Mouse (Mus musculus) hindbrain, embryonic 13.5 days (tissue): ENCODE data around the gene Sufu. TPM values are rescaled to one million over a fixed set of nuclear protein-coding genes. Genes with fewer than 3 reads are reported as not detected.

Experiments
- ATAC-seq: fragments of 200-750 bp; cut with Nextera tagmentation; 2 replicates; pipeline ENCODE4 v1.8.0; 2017; ENCODE audit warnings: moderate TSS enrichment; ENCODE audit not compliant: low FRiP score
- H3K27ac ChIP-seq: fragments of 300-500 bp; sonication (generic); 2 replicates; pipeline ENCODE4 v1.5.1; 2015; ENCODE audit warnings: inconsistent platforms, mild to moderate bottlenecking, moderate library complexity
- H3K27me3 ChIP-seq: fragments of 300-500 bp; sonication (generic); 2 replicates; pipeline ENCODE4 v1.6.1; 2015; ENCODE audit warnings: mild to moderate bottlenecking, inconsistent platforms
- H3K36me3 ChIP-seq: fragments of 300-500 bp; sonication (generic); 2 replicates; pipeline ENCODE4 v1.6.1; 2015; ENCODE audit warnings: mild to moderate bottlenecking, inconsistent platforms
- H3K4me1 ChIP-seq: fragments of 300-500 bp; sonication (generic); replicated peaks from 2 replicates; pipeline ENCODE4 v1.6.1; 2015; ENCODE audit warnings: inconsistent platforms
- H3K4me2 ChIP-seq: fragments of 300-500 bp; sonication (generic); 2 replicates; pipeline ENCODE4 v1.6.1; 2015; ENCODE audit warnings: inconsistent platforms, mild to moderate bottlenecking, moderate library complexity
- H3K4me3 ChIP-seq: fragments of 300-500 bp; sonication (generic); 2 replicates; pipeline ENCODE4 v1.5.1; 2015; ENCODE audit warnings: mild to moderate bottlenecking, inconsistent platforms
- H3K9ac ChIP-seq: fragments of 300-500 bp; sonication (generic); 2 replicates; pipeline ENCODE4 v1.6.1; 2015; ENCODE audit warnings: mild to moderate bottlenecking, inconsistent platforms
- H3K9me3 ChIP-seq: fragments of 300-500 bp; sonication (generic); 2 replicates; pipeline ENCODE4 v1.6.1; 2016; ENCODE audit warnings: inconsistent platforms
- WGBS: fragments of 180-500 bp; shearing (Covaris S2); methylation state at CpG from one replicate; pipeline ENCODE4 v1.1.7; 2015; 5-methylcytosine and 5-hydroxymethylcytosine counted together
- polyA plus RNA-seq: library from polyadenylated mRNA; unstranded; fragments of >200 nt; fragmentation: Nextera tagmentation; extraction: Ambion mirVana; gene quantifications from 2 replicates; pipeline ENCODE4 v1.2.1, GENCODE M21; 2015

The Sufu gene
- polyA plus RNA-seq, 1 experiment from 2014 or later: 26.3 TPM

DNA sequence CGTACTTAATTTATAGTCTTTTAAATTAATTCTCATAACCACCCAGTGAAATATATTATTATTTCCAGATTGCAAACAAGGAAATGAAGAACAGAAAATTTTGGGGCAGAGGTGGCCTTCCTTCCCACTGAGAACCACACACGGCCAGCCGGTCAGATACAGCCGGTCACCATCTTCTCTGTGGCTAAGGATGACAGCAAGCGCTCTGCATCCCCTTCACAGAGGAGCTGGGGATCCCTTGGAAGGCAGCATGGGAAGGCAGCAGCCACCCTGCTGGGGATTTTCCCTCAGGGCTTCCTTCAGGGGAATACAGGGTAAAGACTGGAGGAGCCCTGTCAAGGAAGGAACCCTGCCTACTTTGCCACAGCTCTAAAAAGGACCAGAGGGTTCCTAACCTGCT, 136.8 kb downstream of the Sufu start:
- Histone ChIP-seq H3K27me3 (no peaks in the 10 kb centered on the region), H3K36me3 (peaks cover 9% of the 10 kb centered on the region), H3K4me1 (peaks cover 65% of the 10 kb centered on the region), H3K4me3 (no peak overlapping the region), H3K9ac (peak overlapping the region; percentile 59; the same call in 1 of the 2 replicates), H3K27ac (peak overlapping the region; percentile 93), H3K4me2 (no peak overlapping the region), H3K9me3 (no peaks in the 10 kb centered on the region)
- 47% methylated on average over 5 of the region's 5 CpGs for WGBS
- ATAC-seq: no peak

DNA sequence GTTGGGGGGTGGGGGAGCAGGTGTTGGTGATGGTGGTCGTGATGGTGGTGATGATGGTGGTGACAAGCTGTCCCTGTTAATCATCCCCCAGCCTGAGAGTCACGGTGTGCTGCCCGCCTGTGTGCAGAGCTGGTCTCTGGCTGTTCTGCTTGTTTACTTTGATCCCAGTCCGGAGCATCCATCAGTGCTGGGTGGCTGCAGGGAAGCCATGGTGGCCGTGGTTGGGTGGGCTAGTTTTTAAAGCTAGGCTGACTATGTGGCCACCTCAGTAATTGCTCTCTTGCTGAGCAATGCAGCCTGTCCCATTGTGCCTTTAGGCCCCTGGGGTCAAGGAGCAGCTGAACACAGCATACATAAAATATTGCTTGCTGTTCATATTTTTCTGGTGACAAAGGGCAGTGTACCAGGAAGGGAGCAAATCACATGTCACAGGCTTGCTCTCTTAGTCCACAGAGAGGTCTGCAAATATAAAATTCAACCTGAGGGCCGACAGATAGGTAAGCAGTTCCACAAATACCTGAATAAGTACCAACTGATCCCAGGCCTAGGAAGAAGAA, 137.9 kb downstream of the Sufu start:
- H3K4me3 ChIP-seq: no peak overlapping the region
- WGBS: 21% methylated on average over 6 of the region's 6 CpGs
- H3K36me3 ChIP-seq: peaks cover 12% of the 10 kb centered on the region
- H3K27ac ChIP-seq: peak overlapping the region; percentile 8; the same call in 1 of the 2 replicates
- no peak overlapping the region for H3K9ac ChIP-seq
- no peak for ATAC-seq
- H3K4me1 ChIP-seq: peaks cover 54% of the 10 kb centered on the region
- H3K4me2 ChIP-seq: no peak overlapping the region
- no peaks in the 10 kb centered on the region for H3K9me3 ChIP-seq
- H3K27me3 ChIP-seq: no peaks in the 10 kb centered on the region

DNA sequence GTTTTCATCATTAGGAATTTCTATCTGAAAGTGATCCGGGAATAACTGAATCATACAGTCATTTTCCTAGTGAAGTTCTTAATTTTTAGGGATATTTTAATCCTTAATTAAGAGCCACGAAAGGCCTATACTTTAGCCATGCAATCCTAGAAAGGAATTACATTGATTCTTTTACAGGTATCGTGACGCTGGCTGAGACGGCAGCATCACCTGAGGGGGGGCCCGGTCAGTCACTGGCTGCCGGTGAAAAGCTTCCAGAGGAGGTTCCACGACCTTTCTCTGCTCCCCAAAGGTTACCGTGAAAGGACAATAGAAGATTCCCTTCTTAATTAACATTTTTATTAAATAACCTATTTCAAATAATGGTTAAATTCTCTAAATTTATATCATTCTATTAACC, 140.7 kb downstream of the Sufu start:
- H3K4me1 ChIP-seq: peaks cover 27% of the 10 kb centered on the region
- ATAC-seq: no peak
- no peak overlapping the region for H3K9ac ChIP-seq
- no peaks in the 10 kb centered on the region for H3K27me3 ChIP-seq
- no peak overlapping the region for H3K27ac ChIP-seq
- WGBS: 89% methylated on average over 9 of the region's 9 CpGs
- no peak overlapping the region for H3K4me3 ChIP-seq
- no peaks in the 10 kb centered on the region for H3K9me3 ChIP-seq
- H3K4me2 ChIP-seq: no peak overlapping the region
- peaks cover 39% of the 10 kb centered on the region for H3K36me3 ChIP-seq

DNA sequence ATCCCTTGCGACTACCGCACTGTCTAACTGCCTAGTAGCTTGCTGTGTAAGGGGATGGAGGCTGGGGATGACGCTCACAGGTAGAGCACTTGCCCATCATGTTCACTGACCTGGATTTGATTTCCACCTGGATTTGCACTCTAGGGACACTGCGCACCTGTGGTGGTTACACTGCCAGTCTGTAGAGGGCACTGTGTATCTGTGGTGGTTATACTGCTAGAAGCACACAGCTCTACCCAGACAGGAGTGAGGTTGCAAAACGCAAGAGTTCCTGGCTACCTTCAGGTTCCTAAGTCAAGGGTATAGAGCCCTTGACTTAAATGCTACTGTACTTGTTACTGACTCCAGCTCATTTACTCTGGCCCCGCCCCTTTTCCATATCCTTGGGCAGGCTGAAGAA, 141.5 kb downstream of the Sufu start:
- Histone ChIP-seq H3K27me3 (no peaks in the 10 kb centered on the region), H3K9me3 (no peaks in the 10 kb centered on the region), H3K36me3 (peaks cover 48% of the 10 kb centered on the region), H3K27ac (no peak overlapping the region), H3K4me1 (peaks cover 18% of the 10 kb centered on the region), H3K4me3 (no peak overlapping the region), H3K9ac (no peak overlapping the region), H3K4me2 (no peak overlapping the region)
- 86% methylated on average over 6 of the region's 6 CpGs for WGBS
- no peak for ATAC-seq

Other genes starting within 250 kb of the Sufu start
- 0.23 and 0.31 TPM in 2 replicates for gene Pitx3, start 248.6 kb upstream of the Sufu start, polyA plus RNA-seq
- 71.6 and 80.4 TPM in 2 replicates for gene Gbf1, start 244.4 kb upstream of the Sufu start, polyA plus RNA-seq
- 2.3 and 2.4 TPM in 2 replicates for gene Nfkb2, start 92.6 kb upstream of the Sufu start, polyA plus RNA-seq
- 58.4 and 59.3 TPM in 2 replicates for gene Psd, start 69.7 kb upstream of the Sufu start, polyA plus RNA-seq
- gene Fbxl15, start 68.7 kb upstream of the Sufu start, polyA plus RNA-seq: 39.8 and 40.0 TPM in 2 replicates
- 317 and 326 TPM in 2 replicates for gene Cuedc2, start 58.2 kb upstream of the Sufu start, polyA plus RNA-seq
- 8.2 and 11.2 TPM in 2 replicates for gene Mfsd13a, start 55.8 kb upstream of the Sufu start, polyA plus RNA-seq
- gene 2310034G01Rik, start 46.6 kb upstream of the Sufu start, polyA plus RNA-seq: 2.4 and 2.7 TPM in 2 replicates
- 310 and 317 TPM in 2 replicates for gene Actr1a, start 1.1 kb upstream of the Sufu start, polyA plus RNA-seq
- gene Trim8, start 104.8 kb downstream of the Sufu start, polyA plus RNA-seq: 29.7 and 31.6 TPM in 2 replicates
- gene Arl3, start 176.3 kb downstream of the Sufu start, polyA plus RNA-seq: 212 and 220 TPM in 2 replicates
- gene Sfxn2, start 176.5 kb downstream of the Sufu start, polyA plus RNA-seq: 10.3 and 12.6 TPM in 2 replicates
- gene Wbp1l, start 202.2 kb downstream of the Sufu start, polyA plus RNA-seq: 42.2 and 44.5 TPM in 2 replicates